Mouse (Mus musculus) retina, embryonic 14.5 days (tissue): Measurements from ENCODE around the gene Fdx1l.

Experiments
- DNase-seq: peaks from one replicate; pipeline ENCODE4 v3.0.0-alpha.2; 2015; ENCODE audit warnings: low spot score

The Fdx1l gene

GRCm38 (mm10) chr9:21028560-21029110 is 44.8 kb downstream of the Fdx1l start:
- no peak for DNase-seq

- DNase-seq, result peak; percentile 27
These were observed 45.6 kb downstream of the Fdx1l start for GRCm38 (mm10) chr9:21027774-21028290.

GRCm38 (mm10) chr9:21026849-21027248 is 46.6 kb downstream of the Fdx1l start:
- no peak for DNase-seq

- no peak for DNase-seq
These were observed 48.1 kb downstream of the Fdx1l start for GRCm38 (mm10) chr9:21025258-21025810.

GRCm38 (mm10) chr9:21022726-21023125 is 50.7 kb downstream of the Fdx1l start:
- DNase-seq, result no peak

GRCm38 (mm10) chr9:21022288-21022687 is 51.1 kb downstream of the Fdx1l start:
- DNase-seq, result no peak

GRCm38 (mm10) chr9:21021363-21021762 is 52.1 kb downstream of the Fdx1l start:
- no peak for DNase-seq

- DNase-seq, result no peak
These were observed 54.8 kb downstream of the Fdx1l start for GRCm38 (mm10) chr9:21018600-21018999.
